ENCODE assay signal across 8 mouse cellular contexts in the genomic region with DNA sequence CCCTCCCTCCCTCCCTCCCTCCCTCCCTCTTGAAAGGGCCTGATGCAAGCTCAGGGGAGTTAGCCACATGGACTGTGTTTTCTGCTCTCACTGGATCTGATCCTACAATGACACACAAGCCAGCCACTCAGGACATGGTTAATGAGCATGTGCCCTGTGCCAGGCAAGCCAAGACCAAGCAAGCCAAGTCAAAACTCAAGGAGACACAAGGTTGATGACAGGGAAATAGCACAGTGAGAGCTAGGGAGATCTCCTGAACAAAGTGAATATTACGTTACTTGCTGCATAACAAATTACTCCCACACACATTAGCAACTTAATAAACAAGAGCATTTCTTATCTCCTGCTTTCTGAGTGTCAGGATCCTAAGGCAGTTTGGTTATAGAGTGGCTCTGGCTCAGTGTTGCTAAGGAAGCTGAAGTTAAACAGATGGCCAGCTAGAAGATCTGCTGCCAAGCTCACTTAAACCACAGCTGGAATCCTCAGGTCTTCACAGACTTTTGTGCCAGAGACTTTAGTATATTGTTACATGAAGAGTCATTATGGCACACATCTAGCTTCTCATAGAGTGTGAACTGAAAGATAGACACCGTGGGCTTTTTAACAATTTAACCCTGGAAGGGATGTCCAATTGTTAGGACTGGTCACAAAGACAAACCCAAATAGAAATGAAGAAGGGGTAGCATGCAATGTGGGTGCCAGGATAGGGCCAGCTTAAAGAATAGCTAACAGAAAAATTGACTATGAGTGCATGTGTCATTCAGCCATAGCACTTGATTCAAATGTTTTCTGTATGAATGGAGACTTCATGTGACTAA.
DNase-seq lines count a peak whose midpoint lies in the region; ATAC-seq and TF ChIP-seq lines count a peak whose summit lies in the region.

No protein-coding gene starts in this region.

- no peak overlapping the region for H3K27ac ChIP-seq in kidney, postnatal 0 days
- H3K27ac ChIP-seq in forebrain, embryonic 12.5 days: peak overlapping the region; percentile 57
- H3K27ac ChIP-seq in hindbrain, embryonic 10.5 days: peak overlapping the region; percentile 59; the same call in 1 of the 2 replicates
- peak overlapping the region; percentile 88 for H3K27ac ChIP-seq in midbrain, embryonic 14.5 days (replicated peaks; ENCODE audit: low read depth, low read length)

- H3K9me3 ChIP-seq in kidney, postnatal 0 days (replicated peaks; ENCODE audit: low read length): no peaks in the 10 kb centered on the region
- H3K9me3 ChIP-seq in forebrain, embryonic 12.5 days: no peaks in the 10 kb centered on the region
- no peaks in the 10 kb centered on the region for H3K9me3 ChIP-seq in hindbrain, embryonic 10.5 days
- no peaks in the 10 kb centered on the region for H3K9me3 ChIP-seq in midbrain, embryonic 14.5 days (ENCODE audit: control insufficient read depth, low read length)

- H3K4me1 ChIP-seq in kidney, postnatal 0 days (replicated peaks; ENCODE audit: insufficient read depth, low read length): no peaks in the 10 kb centered on the region
- peaks cover 10% of the 10 kb centered on the region for H3K4me1 ChIP-seq in forebrain, embryonic 12.5 days
- H3K4me1 ChIP-seq in hindbrain, embryonic 10.5 days (replicated peaks): peaks cover 18% of the 10 kb centered on the region
- H3K4me1 ChIP-seq in midbrain, embryonic 14.5 days (ENCODE audit: control insufficient read depth, insufficient read depth, low read length): peaks cover 9% of the 10 kb centered on the region

- H3K4me3 ChIP-seq in kidney, postnatal 0 days (replicated peaks; ENCODE audit: low read depth, low read length): no peak overlapping the region
- no peak overlapping the region for H3K4me3 ChIP-seq in forebrain, embryonic 12.5 days (replicated peaks)
- H3K4me3 ChIP-seq in hindbrain, embryonic 10.5 days: no peak overlapping the region
- H3K4me3 ChIP-seq in midbrain, embryonic 14.5 days (replicated peaks; ENCODE audit: low read depth, low read length): no peak overlapping the region

- no peak for ATAC-seq in kidney, postnatal 0 days (replicated peaks; ENCODE audit: low FRiP score, low read depth)
- ATAC-seq in forebrain, embryonic 12.5 days (ENCODE audit: low FRiP score): peak; percentile 3; the same call in 1 of the 2 replicates
- peak; percentile 60 for ATAC-seq in midbrain, embryonic 14.5 days (ENCODE audit: low FRiP score, low TSS enrichment)

- peak; percentile 21 for DNase-seq in kidney, postnatal 0 days (ENCODE audit: low spot score)
- no peak for DNase-seq in kidney, adult 18-20 months
- no peak for DNase-seq in hindbrain, embryonic 10.5 days (ENCODE audit: low spot score)
- DNase-seq in midbrain, embryonic 14.5 days: no peak
- no peak for DNase-seq in ovary, adult 18-20 months (ENCODE audit: low spot score)
- no peak for DNase-seq in cerebellum, adult 11-12 months
- DNase-seq in cerebellum, postnatal 36 days: no peak

- TF ChIP-seq CTCF in kidney, postnatal 0 days (IDR thresholded peaks at IDR 0.05; ENCODE audit: low read depth): no peak

- H3K27me3 ChIP-seq in kidney, postnatal 0 days (ENCODE audit: insufficient read depth, low read length): no peaks in the 10 kb centered on the region
- no peaks in the 10 kb centered on the region for H3K27me3 ChIP-seq in forebrain, embryonic 12.5 days
- H3K27me3 ChIP-seq in hindbrain, embryonic 10.5 days (ENCODE audit: insufficient read depth, poor library complexity, severe bottlenecking): no peaks in the 10 kb centered on the region
- no peaks in the 10 kb centered on the region for H3K27me3 ChIP-seq in midbrain, embryonic 14.5 days (ENCODE audit: control insufficient read depth, insufficient read depth, low read length)

- no peak overlapping the region for H3K9ac ChIP-seq in kidney, postnatal 0 days (ENCODE audit: low read depth, low read length)
- no peak overlapping the region for H3K9ac ChIP-seq in forebrain, embryonic 12.5 days
- 0 out of 2 replicates have a peak overlapping the region, but pooled peaks have one; percentile 9 for H3K9ac ChIP-seq in midbrain, embryonic 14.5 days (replicated peaks; ENCODE audit: low read length)

- H3K4me2 ChIP-seq in kidney, postnatal 0 days (ENCODE audit: low read length): no peak overlapping the region
- no peak overlapping the region for H3K4me2 ChIP-seq in forebrain, embryonic 12.5 days
- H3K4me2 ChIP-seq in midbrain, embryonic 14.5 days (ENCODE audit: low read length): peak overlapping the region; percentile 31

- no peaks in the 10 kb centered on the region for H3K36me3 ChIP-seq in kidney, postnatal 0 days (ENCODE audit: insufficient read depth, low read length)
- H3K36me3 ChIP-seq in forebrain, embryonic 12.5 days (replicated peaks): no peaks in the 10 kb centered on the region
- H3K36me3 ChIP-seq in hindbrain, embryonic 10.5 days: no peaks in the 10 kb centered on the region
- no peaks in the 10 kb centered on the region for H3K36me3 ChIP-seq in midbrain, embryonic 14.5 days (ENCODE audit: control insufficient read depth, insufficient read depth, low read length)

- 53% methylated on average over 2 of the region's 2 CpGs for WGBS in kidney, postnatal 0 days
- 70% methylated on average over 2 of the region's 2 CpGs for WGBS in forebrain, embryonic 12.5 days
- WGBS in hindbrain, embryonic 10.5 days: 83% methylated on average over 2 of the region's 2 CpGs
- WGBS in midbrain, embryonic 14.5 days: 32% methylated on average over 2 of the region's 2 CpGs
